Mouse (Mus musculus) midbrain, postnatal 0 days (tissue): ENCODE results near the gene Fam32a. TPM values are rescaled to one million over a fixed set of nuclear protein-coding genes. Genes with fewer than 3 reads are reported as not detected.

Experiments
- ATAC-seq: fragments of 200-750 bp; cut with Nextera tagmentation; 2 replicates; pipeline ENCODE4 v1.8.0; 2017; ENCODE audit warnings: moderate number of reproducible peaks, mild to moderate bottlenecking, moderate TSS enrichment, moderate library complexity; ENCODE audit not compliant: low FRiP score
- DNase-seq: peaks from one replicate; pipeline ENCODE4 v3.0.0-alpha.2; 2015; ENCODE audit warnings: low spot score
- H3K27ac ChIP-seq: fragments of 300-500 bp; sonication (generic); 2 replicates; pipeline ENCODE4 v1.5.1; 2014; ENCODE audit warnings: low read depth, mild to moderate bottlenecking, low read length, mixed read lengths
- H3K27me3 ChIP-seq: fragments of 300-500 bp; sonication (generic); 2 replicates; pipeline ENCODE4 v1.6.1; 2014; ENCODE audit warnings: low read length, control low read depth, mixed read lengths; ENCODE audit not compliant: insufficient read depth
- H3K36me3 ChIP-seq: fragments of 300-500 bp; sonication (generic); 2 replicates; pipeline ENCODE4 v1.6.1; 2014; ENCODE audit warnings: low read length, control low read depth, mixed read lengths; ENCODE audit not compliant: insufficient read depth
- H3K4me1 ChIP-seq: fragments of 300-500 bp; sonication (generic); 2 replicates; pipeline ENCODE4 v1.6.1; 2014; ENCODE audit warnings: mild to moderate bottlenecking, control low read depth, antibody characterized with exemption, low read length, mixed read lengths; ENCODE audit not compliant: insufficient read depth
- H3K4me2 ChIP-seq: fragments of 300-500 bp; sonication (generic); 2 replicates; pipeline ENCODE4 v1.6.1; 2014; ENCODE audit warnings: low read depth, mild to moderate bottlenecking, low read length, mixed read lengths; ENCODE audit not compliant: poor library complexity, severe bottlenecking
- H3K4me3 ChIP-seq: fragments of 300-500 bp; sonication (generic); 2 replicates; pipeline ENCODE4 v1.5.1; 2014; ENCODE audit warnings: low read depth, mild to moderate bottlenecking, low read length, moderate library complexity
- H3K9ac ChIP-seq: fragments of 300-500 bp; sonication (generic); replicated peaks from 2 replicates; pipeline ENCODE4 v1.6.1; 2014; ENCODE audit warnings: mild to moderate bottlenecking, low read length, moderate library complexity, mixed read lengths; ENCODE audit not compliant: poor library complexity, severe bottlenecking
- H3K9me3 ChIP-seq: fragments of 300-500 bp; sonication (generic); 2 replicates; pipeline ENCODE4 v1.6.1; 2016; ENCODE audit warnings: low read length, control low read depth
- CTCF ChIP-seq: IDR thresholded peaks from 2 replicates; pipeline ENCODE4 v1.5.1; 2016; ENCODE audit warnings: antibody characterized with exemption, mild to moderate bottlenecking
- WGBS: fragments of 180-500 bp; shearing (Covaris S2); extraction: QIAGEN DNeasy Blood & Tissue Kit; methylation state at CpG from one replicate; pipeline ENCODE4 v1.1.7; 2014; 5-methylcytosine and 5-hydroxymethylcytosine counted together
- polyA plus RNA-seq: library from polyadenylated mRNA; unstranded; fragments of >200 nt; fragmentation: Nextera tagmentation; extraction: Ambion mirVana; gene quantifications from 2 replicates; pipeline ENCODE4 v1.2.1, GENCODE M21; 2015
- total RNA-seq: library from RNA; depleted of rRNA; stranded (reverse); fragments of >200 nt; gene quantifications from 2 replicates; pipeline ENCODE4 v1.2.3, GENCODE M21; 2014

Gene Fam32a
- total and polyA plus RNA-seq, 2 experiments from 2014 or later = 92.5 to 113 TPM

GRCm38 (mm10) chr8:72220758-72221157 lies 1.2 kb downstream of the Fam32a start:
- H3K4me1 ChIP-seq = peaks cover 8% of the 10 kb centered on the region
- peak overlapping the region; percentile 58 for H3K4me2 ChIP-seq
- H3K4me3 ChIP-seq = peak overlapping the region; percentile 72; the same call in 1 of the 2 replicates
- H3K9me3 ChIP-seq = no peaks in the 10 kb centered on the region
- H3K9ac ChIP-seq = no peak overlapping the region
- H3K27ac ChIP-seq = no peak overlapping the region
- peaks cover 10% of the 10 kb centered on the region; the same call in 1 of the 2 replicates for H3K36me3 ChIP-seq
- DNase-seq = no peak
- H3K27me3 ChIP-seq = no peaks in the 10 kb centered on the region
- WGBS = 91% methylated on average over 4 of the region's 4 CpGs
- peak; percentile 31 for TF ChIP-seq CTCF
- ATAC-seq = no peak

GRCm38 (mm10) chr8:72222656-72223055 lies 3.1 kb downstream of the Fam32a start:
- WGBS = 93% methylated on average over 5 of the region's 5 CpGs
- no peak for TF ChIP-seq CTCF

GRCm38 (mm10) chr8:72239499-72240402 lies 20.2 kb downstream of the Fam32a start, which contains the start of gene Ap1m1:
Gene Ap1m1, plus strand, starts transcription at chr8:72240018.
- no peaks in the 10 kb centered on the region for H3K9me3 ChIP-seq
- ATAC-seq = peak; percentile 96

More at GRCm38 (mm10) chr8:72222656-72223055, 3.1 kb downstream of the Fam32a start:
- Histone ChIP-seq H3K4me3 (no peak overlapping the region), H3K9me3 (no peaks in the 10 kb centered on the region), H3K4me1 (peaks cover 8% of the 10 kb centered on the region), H3K9ac (no peak overlapping the region), H3K36me3 (peaks cover 10% of the 10 kb centered on the region; the same call in 1 of the 2 replicates), H3K27ac (no peak overlapping the region), H3K27me3 (no peaks in the 10 kb centered on the region), H3K4me2 (no peak overlapping the region)
- ATAC-seq = no peak
- no peak for DNase-seq

GRCm38 (mm10) chr8:72240403-72240763 lies 20.9 kb downstream of the Fam32a start:
- H3K4me3 ChIP-seq = peak overlapping the region; percentile 75
- peaks cover 13% of the 10 kb centered on the region; the same call in 1 of the 2 replicates for H3K4me1 ChIP-seq
- WGBS = under 1% methylated on average over 24 of the region's 24 CpGs
- DNase-seq (no peak), ATAC-seq (no peak)
- TF ChIP-seq CTCF = no peak
- H3K36me3 ChIP-seq = 0 out of 2 replicates have a peak, but pooled peaks cover 3% of the 10 kb centered on the region
- peak overlapping the region; percentile 85 for H3K9ac ChIP-seq
- H3K9me3 ChIP-seq = no peaks in the 10 kb centered on the region
- peak overlapping the region; percentile 93 for H3K27ac ChIP-seq
- no peaks in the 10 kb centered on the region for H3K27me3 ChIP-seq
- H3K4me2 ChIP-seq = peak overlapping the region; percentile 92

More at GRCm38 (mm10) chr8:72239499-72240402, 20.2 kb downstream of the Fam32a start, which contains the start of gene Ap1m1:
- Histone ChIP-seq H3K27me3 (no peaks in the 10 kb centered on the region), H3K36me3 (0 out of 2 replicates have a peak, but pooled peaks cover 3% of the 10 kb centered on the region), H3K4me2 (peak within 1 kb of the TSS; percentile 92), H3K9ac (peak within 1 kb of the TSS; percentile 85), H3K4me1 (peaks cover 13% of the 10 kb centered on the region; the same call in 1 of the 2 replicates), H3K27ac (peak within 1 kb of the TSS; percentile 93), H3K4me3 (peak within 1 kb of the TSS; percentile 75)
- peak; percentile 87 for TF ChIP-seq CTCF
- WGBS = under 1% methylated on average over 54 of the region's 54 CpGs
- DNase-seq = peak; percentile 100

DNA sequence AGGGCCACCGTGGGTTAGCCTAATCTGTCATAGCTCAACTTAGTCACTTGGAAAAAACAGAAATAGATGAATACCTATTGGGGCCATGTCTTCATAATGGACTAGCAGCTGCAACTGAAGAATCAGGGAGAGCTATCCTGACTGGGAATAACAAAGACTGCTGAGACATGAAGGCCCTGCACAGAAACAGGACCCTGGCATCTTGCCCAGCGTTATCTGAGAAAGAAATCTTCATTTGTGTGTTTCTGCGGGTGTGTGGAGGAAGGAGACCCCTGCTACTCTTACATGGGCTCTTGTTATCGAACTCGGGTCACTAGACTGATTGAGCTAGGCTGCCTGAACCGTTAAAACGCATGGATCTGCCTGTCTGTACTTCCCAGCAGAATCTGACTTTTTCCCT lies 21.4 kb downstream of the Fam32a start:
- 63% methylated on average over 7 of the region's 7 CpGs for WGBS
- Histone ChIP-seq H3K4me1 (peaks cover 13% of the 10 kb centered on the region; the same call in 1 of the 2 replicates), H3K4me3 (peak overlapping the region; percentile 75), H3K27ac (no peak overlapping the region), H3K36me3 (peaks cover 3% of the 10 kb centered on the region; the same call in 1 of the 2 replicates), H3K4me2 (peak overlapping the region; percentile 92), H3K9ac (peak overlapping the region; percentile 85), H3K9me3 (no peaks in the 10 kb centered on the region), H3K27me3 (no peaks in the 10 kb centered on the region)
- no peak for TF ChIP-seq CTCF
- ATAC-seq (no peak), DNase-seq (no peak)

- no peaks in the 10 kb centered on the region for H3K27me3 ChIP-seq
- H3K4me1 ChIP-seq = peaks cover 13% of the 10 kb centered on the region; the same call in 1 of the 2 replicates
- H3K9ac ChIP-seq = 0 out of 2 replicates have a peak overlapping the region, but pooled peaks have one; percentile 13
- H3K36me3 ChIP-seq = peaks cover 15% of the 10 kb centered on the region; the same call in 1 of the 2 replicates
- no peak for TF ChIP-seq CTCF
- H3K4me3 ChIP-seq = no peak overlapping the region
- no peaks in the 10 kb centered on the region for H3K9me3 ChIP-seq
- 95% methylated on average over 1 of the region's 1 CpGs for WGBS
- no peak for ATAC-seq
- H3K27ac ChIP-seq = no peak overlapping the region
- H3K4me2 ChIP-seq = no peak overlapping the region
- DNase-seq = no peak
These were observed 22.7 kb downstream of the Fam32a start for GRCm38 (mm10) chr8:72242226-72242625.
